Mouse (Mus musculus) hindbrain, embryonic 16.5 days (tissue): ENCODE results near the gene Mrpl4. TPM values are rescaled to one million over a fixed set of nuclear protein-coding genes. Genes with fewer than 3 reads are reported as not detected.
A peak's percentile ranks its signal among the peaks of the same experiment; 100 is the strongest.

Source experiments
- ATAC-seq: fragments of 200-750 bp; cut with Nextera tagmentation; 2 replicates; pipeline ENCODE4 v1.8.0; 2017; ENCODE audit warnings: moderate TSS enrichment, moderate library complexity
- H3K27ac ChIP-seq: fragments of 300-500 bp; sonication (generic); 2 replicates; pipeline ENCODE4 v1.5.1; 2014; ENCODE audit warnings: low read depth, mild to moderate bottlenecking, control low read depth, low read length, moderate library complexity
- H3K27me3 ChIP-seq: fragments of 300-500 bp; sonication (generic); replicated peaks from 2 replicates; pipeline ENCODE4 v1.6.1; 2014; ENCODE audit warnings: low read length; ENCODE audit not compliant: control insufficient read depth, insufficient read depth
- H3K36me3 ChIP-seq: fragments of 300-500 bp; sonication (generic); 2 replicates; pipeline ENCODE4 v1.6.1; 2014; ENCODE audit warnings: mild to moderate bottlenecking, low read length, moderate library complexity, mixed read lengths; ENCODE audit not compliant: control insufficient read depth, insufficient read depth
- H3K4me1 ChIP-seq: fragments of 300-500 bp; sonication (generic); 2 replicates; pipeline ENCODE4 v1.6.1; 2014; ENCODE audit warnings: low read depth, low read length; ENCODE audit not compliant: control insufficient read depth, insufficient read depth
- H3K4me2 ChIP-seq: fragments of 300-500 bp; sonication (generic); 2 replicates; pipeline ENCODE4 v1.6.1; 2014; ENCODE audit warnings: mild to moderate bottlenecking, low read length, control low read depth, moderate library complexity
- H3K4me3 ChIP-seq: fragments of 300-500 bp; sonication (generic); 2 replicates; pipeline ENCODE4 v1.5.1; 2014; ENCODE audit warnings: mild to moderate bottlenecking, low read length, control low read depth, moderate library complexity
- H3K9ac ChIP-seq: fragments of 300-500 bp; sonication (generic); 2 replicates; pipeline ENCODE4 v1.6.1; 2014; ENCODE audit warnings: low read depth, mild to moderate bottlenecking, control low read depth, low read length, moderate library complexity
- H3K9me3 ChIP-seq: fragments of 300-500 bp; sonication (generic); 2 replicates; pipeline ENCODE4 v1.6.1; 2014; ENCODE audit warnings: mild to moderate bottlenecking, low read length, moderate library complexity; ENCODE audit not compliant: control insufficient read depth
- WGBS: fragments of 180-500 bp; shearing (Covaris S2); extraction: QIAGEN DNeasy Blood & Tissue Kit; methylation state at CpG from one replicate; pipeline ENCODE4 v1.1.7; 2014; 5-methylcytosine and 5-hydroxymethylcytosine counted together
- polyA plus RNA-seq: library from polyadenylated mRNA; unstranded; fragments of >200 nt; fragmentation: Nextera tagmentation; extraction: Ambion mirVana; gene quantifications from 2 replicates; pipeline ENCODE4 v1.2.1, GENCODE M21; 2015

Gene Mrpl4
- polyA plus RNA-seq, 1 experiment from 2014 or later = 114 TPM

GRCm38 (mm10) chr9:20972141-20972992 lies 30.2 kb upstream of the Mrpl4 start:
- Histone ChIP-seq H3K36me3 (0 out of 2 replicates have a peak, but pooled peaks cover 4% of the 10 kb centered on the region), H3K4me3 (no peak overlapping the region), H3K4me1 (peaks cover 26% of the 10 kb centered on the region), H3K9me3 (no peaks in the 10 kb centered on the region), H3K27me3 (no peaks in the 10 kb centered on the region), H3K4me2 (peak overlapping the region; percentile 22), H3K9ac (peak overlapping the region; percentile 51), H3K27ac (peak overlapping the region; percentile 18; the same call in 1 of the 2 replicates)
- 39% methylated on average over 28 of the region's 28 CpGs for WGBS
- peak; percentile 41 for ATAC-seq

DNA sequence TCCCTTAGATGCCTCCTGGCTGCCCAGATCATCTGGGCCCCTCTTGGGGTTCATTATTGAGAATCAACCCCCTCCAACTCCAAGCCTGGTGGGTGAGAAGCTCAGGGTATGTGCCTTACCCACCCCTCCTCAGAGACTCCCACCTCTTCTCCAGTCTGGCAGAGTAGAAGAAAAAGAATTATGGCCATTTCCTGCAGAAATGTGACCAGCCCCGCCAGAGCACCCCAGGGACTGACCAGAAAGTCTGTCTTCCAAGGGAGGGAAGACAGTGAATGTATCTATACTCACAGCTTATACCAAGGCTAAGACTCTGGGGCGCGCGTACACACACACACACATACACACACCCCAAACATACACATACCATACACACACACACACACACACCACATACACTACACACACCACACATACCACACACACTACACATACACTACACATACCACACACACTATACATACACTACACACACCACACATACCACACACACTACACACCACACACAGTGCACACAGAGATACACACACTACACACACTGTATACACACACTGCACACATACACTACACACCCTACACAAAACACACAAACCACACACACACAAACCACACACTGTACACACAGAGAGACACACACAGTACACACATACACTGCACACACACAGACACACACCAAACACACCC lies 29.4 kb upstream of the Mrpl4 start:
- Histone ChIP-seq H3K4me2 (peak overlapping the region; percentile 22), H3K4me3 (no peak overlapping the region), H3K36me3 (no peaks in the 10 kb centered on the region), H3K27me3 (no peaks in the 10 kb centered on the region), H3K9ac (peak overlapping the region; percentile 51), H3K27ac (no peak overlapping the region), H3K9me3 (no peaks in the 10 kb centered on the region), H3K4me1 (peaks cover 26% of the 10 kb centered on the region)
- no peak for ATAC-seq
- WGBS = 85% methylated on average over 4 of the region's 4 CpGs

DNA sequence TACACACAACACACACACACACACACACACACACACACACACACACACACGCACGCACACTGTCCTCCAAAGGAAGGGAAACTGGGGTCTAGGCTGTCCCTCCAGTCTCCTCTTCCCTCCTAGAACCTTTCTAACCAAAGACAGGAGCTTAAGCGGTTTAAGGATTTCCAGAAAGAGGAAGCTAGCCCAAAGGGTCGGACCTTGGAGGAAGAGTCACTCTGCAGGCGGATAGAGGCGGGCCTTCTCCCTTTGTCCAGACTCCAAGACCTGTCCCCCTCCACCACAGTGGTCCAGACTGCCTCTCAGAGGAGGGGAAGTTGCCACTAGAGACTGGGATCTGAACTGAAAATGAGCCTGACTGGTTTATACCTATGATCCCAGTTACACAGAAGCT lies 28.9 kb upstream of the Mrpl4 start:
- no peak overlapping the region for H3K9ac ChIP-seq
- no peaks in the 10 kb centered on the region for H3K9me3 ChIP-seq
- WGBS = 61% methylated on average over 6 of the region's 6 CpGs

DNA sequence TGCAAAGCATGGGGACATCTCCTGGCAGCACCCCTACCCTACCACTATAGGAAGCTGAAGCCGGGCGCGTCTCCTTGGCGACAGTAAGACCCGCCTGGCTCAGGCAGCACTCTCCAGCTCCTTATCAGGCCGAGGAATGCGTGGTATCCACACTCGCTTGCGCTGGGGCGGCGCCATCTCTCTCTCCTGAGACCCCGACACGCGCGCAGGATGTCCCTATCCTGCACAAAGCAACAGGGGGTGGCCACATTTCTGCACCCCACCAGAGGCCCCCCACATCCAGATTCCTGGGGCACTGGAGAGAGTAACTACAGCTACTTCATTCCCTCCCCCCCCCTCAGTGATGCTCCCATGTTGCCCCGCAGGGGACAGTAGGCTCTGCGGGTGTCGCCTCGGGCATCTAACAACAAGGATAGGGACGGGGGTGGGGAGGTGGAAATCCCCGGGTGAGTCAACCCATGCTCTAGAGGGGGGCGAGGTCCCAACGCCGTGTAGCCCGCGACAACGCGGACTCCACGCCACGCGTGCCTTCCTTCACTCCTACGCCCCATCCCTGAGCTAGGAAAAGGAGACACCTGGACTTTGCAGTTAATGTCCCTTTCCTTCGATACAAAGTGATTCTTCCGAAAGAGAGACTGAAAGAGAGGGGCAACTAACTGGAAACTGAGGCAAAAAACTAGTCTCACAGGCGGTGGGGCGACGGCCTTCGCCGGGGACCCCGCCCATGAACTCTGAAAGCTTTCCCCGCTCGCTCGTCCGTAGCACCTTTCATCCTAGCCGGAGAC lies 26.9 kb upstream of the Mrpl4 start:
- H3K36me3 ChIP-seq = no peaks in the 10 kb centered on the region
- H3K4me1 ChIP-seq = peaks cover 26% of the 10 kb centered on the region
- H3K4me2 ChIP-seq = peak overlapping the region; percentile 98
- WGBS = under 1% methylated on average over 45 of the region's 45 CpGs
- peak overlapping the region; percentile 53 for H3K4me3 ChIP-seq
- H3K27me3 ChIP-seq = no peaks in the 10 kb centered on the region
- peak; percentile 43; the same call in 1 of the 2 replicates for ATAC-seq
- H3K27ac ChIP-seq = no peak overlapping the region
- H3K9ac ChIP-seq = peak overlapping the region; percentile 68
- H3K9me3 ChIP-seq = no peaks in the 10 kb centered on the region

More for the DNA sequence above, 28.9 kb upstream of the Mrpl4 start:
- Histone ChIP-seq H3K4me1 (peaks cover 26% of the 10 kb centered on the region), H3K36me3 (no peaks in the 10 kb centered on the region), H3K27ac (no peak overlapping the region), H3K4me3 (no peak overlapping the region), H3K27me3 (no peaks in the 10 kb centered on the region), H3K4me2 (no peak overlapping the region)
- no peak for ATAC-seq

DNA sequence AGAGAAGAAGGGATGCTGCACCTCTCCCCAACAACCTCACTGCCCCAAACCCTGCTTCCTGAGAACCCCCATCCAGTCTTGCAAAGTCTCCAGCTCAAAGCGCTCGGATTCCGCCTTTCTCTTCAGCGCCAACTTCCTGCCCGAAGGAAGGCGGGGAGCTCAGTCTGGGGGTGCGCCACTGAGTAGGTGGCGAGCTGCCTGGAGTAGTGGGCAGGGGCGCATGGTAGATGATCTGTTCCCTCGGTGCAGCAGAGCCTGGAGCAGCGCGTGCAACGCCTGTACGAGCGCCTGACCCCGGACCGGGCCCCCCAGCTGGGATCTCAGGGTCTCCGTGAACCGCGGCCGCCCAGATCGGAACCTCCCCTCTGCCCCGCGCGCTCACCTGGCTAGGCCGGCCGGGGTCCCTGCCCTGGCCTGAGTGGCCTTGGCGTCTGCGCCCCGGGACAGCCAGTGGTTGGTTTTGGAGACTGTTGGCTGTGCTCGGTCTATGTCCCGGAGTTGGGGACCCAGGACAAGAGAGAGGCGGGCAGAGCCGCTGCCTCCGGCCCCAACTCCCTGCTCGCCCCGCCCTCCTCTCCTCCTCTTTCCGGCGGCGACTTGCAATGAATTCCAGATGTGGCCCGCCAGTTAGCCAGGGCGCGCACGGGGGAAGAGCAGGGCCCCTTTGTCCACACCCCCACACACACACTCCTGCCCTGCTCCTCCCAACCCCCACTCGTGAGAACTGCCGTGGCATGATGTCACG lies 26.1 kb upstream of the Mrpl4 start, which contains the start of gene S1pr2:
S1pr2 (minus strand) TSS at position 566 of the 745 bp plus-strand sequence.
- no peaks in the 10 kb centered on the region for H3K27me3 ChIP-seq
- peak within 1 kb of the TSS; percentile 53 for H3K4me3 ChIP-seq
- peak within 1 kb of the TSS; percentile 68 for H3K9ac ChIP-seq
- WGBS = under 1% methylated on average over 36 of the region's 47 CpGs
- H3K36me3 ChIP-seq = no peaks in the 10 kb centered on the region
- ATAC-seq = peak; percentile 55
- H3K9me3 ChIP-seq = no peaks in the 10 kb centered on the region
- peak within 1 kb of the TSS; percentile 98 for H3K4me2 ChIP-seq
- H3K4me1 ChIP-seq = peaks cover 26% of the 10 kb centered on the region
- H3K27ac ChIP-seq = 0 out of 2 replicates have a peak within 1 kb of the TSS, but pooled peaks have one; percentile 0

DNA sequence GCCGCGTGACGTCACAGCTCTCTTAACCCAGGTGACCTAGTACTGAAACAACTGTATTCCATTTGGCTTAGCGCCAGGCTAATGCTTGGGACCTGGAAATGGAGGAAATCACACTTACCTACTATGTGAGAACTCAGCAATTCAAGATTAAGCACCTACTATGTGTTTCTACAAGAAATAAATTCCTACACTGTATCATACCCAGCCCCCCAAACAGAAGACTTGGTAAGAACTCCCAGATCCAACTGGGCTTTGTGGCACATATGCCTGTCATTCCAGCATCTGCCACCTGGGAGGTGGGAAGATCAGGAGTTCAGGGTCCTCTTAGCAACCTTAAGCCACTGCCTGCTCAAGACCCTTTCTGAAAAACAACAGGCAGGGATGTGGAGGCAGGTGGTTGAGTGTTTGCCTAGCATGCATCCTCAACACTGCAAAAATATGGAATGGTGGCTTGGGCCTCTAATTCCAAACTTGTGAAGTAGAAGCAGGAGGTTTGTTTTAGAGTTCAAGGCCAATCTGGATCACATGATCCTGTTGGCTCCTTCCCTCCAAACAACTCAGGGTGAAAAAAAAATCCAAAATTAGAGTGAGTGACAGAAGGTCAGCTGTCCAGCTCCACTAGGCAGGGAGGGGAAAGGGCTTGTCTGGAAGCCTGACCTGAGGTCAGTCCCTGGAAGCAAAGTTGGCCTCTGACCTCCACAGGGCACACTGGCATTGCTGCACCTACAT lies 25.4 kb upstream of the Mrpl4 start:
- WGBS = 3% methylated on average over 4 of the region's 4 CpGs
- Histone ChIP-seq H3K4me3 (peak overlapping the region; percentile 53), H3K36me3 (no peaks in the 10 kb centered on the region), H3K27me3 (no peaks in the 10 kb centered on the region), H3K27ac (no peak overlapping the region), H3K9me3 (no peaks in the 10 kb centered on the region), H3K4me1 (peaks cover 26% of the 10 kb centered on the region), H3K9ac (peak overlapping the region; percentile 68), H3K4me2 (peak overlapping the region; percentile 98)
- no peak for ATAC-seq

- Histone ChIP-seq H3K27ac (no peak overlapping the region), H3K9ac (no peak overlapping the region), H3K27me3 (no peaks in the 10 kb centered on the region), H3K36me3 (no peaks in the 10 kb centered on the region), H3K4me3 (no peak overlapping the region), H3K4me1 (peaks cover 16% of the 10 kb centered on the region), H3K4me2 (no peak overlapping the region), H3K9me3 (no peaks in the 10 kb centered on the region)
- WGBS = 64% methylated on average over 10 of the region's 10 CpGs
- ATAC-seq = no peak
These were observed 24.0 kb upstream of the Mrpl4 start for GRCm38 (mm10) chr9:20978409-20979095.
